Mouse (Mus musculus): ENCODE measurements around the gene Gm9964. TPM values are rescaled to one million over a fixed set of nuclear protein-coding genes. Genes with fewer than 3 reads are reported as not detected.
"Not testable (repeated sequence)": the region's sequence is repeated elsewhere in the genome, so short reads cannot be mapped to it uniquely, and the experiment has no call there.

Gene Gm9964
- total RNA-seq, 2 experiments from 2014 or later = 0.68 to 1.3 TPM

DNA sequence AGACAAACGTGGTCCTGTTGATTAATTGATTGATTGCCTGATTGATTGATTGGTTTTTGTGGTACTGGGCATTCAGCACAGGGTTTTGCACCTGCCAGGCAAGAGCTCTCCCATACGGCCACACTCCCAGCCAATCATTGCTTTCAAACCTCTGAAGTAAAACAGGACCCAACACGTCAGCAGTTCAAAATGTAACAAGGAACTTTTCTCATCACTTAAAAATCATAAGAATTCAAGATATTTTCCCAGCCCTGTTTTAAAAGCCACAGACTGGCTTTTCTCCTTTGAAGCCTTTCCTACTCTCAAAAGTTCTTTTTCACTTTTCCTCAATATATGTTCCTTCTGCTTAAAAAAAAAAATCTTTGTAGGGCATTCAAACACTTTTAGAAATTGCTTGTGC lies 32.3 kb downstream of the Gm9964 start:
- intact Hi-C loops (cut with DNase I) = no loop called here
- DNase-seq (ENCODE audit: low spot score in 2 of 2) = no peak

DNA sequence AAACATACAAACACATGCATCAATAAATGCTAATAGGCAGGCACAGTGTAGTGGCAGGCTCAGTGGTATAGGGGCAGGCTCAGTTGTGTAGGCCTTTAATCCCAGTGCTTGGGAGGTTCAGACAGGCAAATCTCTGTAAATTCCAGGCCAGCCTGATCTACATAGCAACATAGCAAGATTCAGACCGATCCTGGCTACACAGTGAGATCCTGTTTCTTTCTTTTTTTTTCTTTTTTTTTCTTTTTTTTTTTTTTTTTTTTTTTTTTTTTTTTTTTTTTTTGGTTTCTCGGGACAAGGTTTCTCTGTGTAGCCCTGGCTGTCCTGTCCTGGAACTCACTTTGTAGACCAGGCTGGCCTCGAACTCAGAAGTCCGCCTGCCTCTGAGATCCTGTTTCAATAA lies 36.6 kb downstream of the Gm9964 start:
- DNase-seq (ENCODE audit: low spot score in 2 of 2); intact Hi-C loops (cut with DNase I): not testable (repeated sequence)

DNA sequence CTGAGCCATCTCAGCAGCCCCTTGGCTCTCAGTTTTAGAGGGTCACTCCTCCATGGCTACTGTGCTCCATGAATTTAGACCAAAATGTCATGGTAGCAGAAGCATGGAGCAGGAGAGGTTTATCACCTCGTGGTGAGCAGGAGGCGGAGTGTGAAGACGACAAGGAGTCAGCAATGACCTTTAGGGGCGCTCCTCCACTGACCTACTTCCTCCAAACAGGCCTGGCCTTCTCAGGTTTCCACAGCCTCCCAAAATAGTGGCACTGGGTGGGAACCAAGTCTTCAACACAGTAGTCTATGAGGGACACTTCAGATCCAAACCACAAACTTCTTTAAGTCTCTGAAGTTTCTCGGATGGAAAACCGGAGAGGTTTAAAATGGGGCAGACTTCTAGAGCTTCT lies 38.0 kb downstream of the Gm9964 start:
- DNase-seq (ENCODE audit: low spot score in 2 of 2) = no peak
- intact Hi-C loops (cut with DNase I) = no loop called here

DNA sequence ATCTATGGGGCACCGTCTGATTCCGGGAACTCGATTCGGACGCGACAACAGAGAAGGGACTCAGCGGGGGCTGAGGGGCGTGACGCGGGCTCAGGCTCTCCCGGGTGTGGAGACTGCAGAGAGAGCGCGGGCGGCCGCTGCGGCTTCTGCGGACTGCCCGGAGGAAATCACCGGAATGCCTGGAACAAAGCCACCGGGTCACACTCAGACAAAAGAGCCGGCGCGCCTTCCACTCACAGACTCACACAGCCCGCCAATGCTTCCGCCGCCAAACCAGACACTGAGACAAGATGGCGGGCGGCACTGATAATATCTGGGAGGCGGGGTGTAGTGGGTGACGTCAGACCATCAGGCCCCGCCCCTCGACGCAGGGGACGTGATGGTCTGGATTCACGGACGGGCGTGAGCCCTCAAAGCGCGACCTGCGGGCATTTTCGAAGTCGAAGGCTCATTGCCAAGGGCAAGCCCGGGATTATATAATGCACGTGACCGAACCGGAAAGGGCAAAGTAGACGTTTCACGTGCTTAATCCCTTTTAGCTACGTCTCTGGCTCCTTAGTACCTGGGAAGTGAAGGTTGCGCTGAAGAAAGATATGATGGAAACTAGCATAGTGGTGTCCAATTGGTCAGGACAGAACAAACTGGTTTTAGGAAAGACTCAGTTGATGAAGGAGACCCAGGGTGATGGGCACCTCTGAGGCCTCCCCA lies 42.2 kb downstream of the Gm9964 start, which contains the start of gene Wsb1:
TSS of gene Wsb1 (minus strand) at position 281 of the 708 bp plus-strand sequence.
- DNase-seq (ENCODE audit: low spot score in 2 of 2) = peak; percentile 93 to 94
- intact Hi-C loops (cut with DNase I) = no loop called here

DNA sequence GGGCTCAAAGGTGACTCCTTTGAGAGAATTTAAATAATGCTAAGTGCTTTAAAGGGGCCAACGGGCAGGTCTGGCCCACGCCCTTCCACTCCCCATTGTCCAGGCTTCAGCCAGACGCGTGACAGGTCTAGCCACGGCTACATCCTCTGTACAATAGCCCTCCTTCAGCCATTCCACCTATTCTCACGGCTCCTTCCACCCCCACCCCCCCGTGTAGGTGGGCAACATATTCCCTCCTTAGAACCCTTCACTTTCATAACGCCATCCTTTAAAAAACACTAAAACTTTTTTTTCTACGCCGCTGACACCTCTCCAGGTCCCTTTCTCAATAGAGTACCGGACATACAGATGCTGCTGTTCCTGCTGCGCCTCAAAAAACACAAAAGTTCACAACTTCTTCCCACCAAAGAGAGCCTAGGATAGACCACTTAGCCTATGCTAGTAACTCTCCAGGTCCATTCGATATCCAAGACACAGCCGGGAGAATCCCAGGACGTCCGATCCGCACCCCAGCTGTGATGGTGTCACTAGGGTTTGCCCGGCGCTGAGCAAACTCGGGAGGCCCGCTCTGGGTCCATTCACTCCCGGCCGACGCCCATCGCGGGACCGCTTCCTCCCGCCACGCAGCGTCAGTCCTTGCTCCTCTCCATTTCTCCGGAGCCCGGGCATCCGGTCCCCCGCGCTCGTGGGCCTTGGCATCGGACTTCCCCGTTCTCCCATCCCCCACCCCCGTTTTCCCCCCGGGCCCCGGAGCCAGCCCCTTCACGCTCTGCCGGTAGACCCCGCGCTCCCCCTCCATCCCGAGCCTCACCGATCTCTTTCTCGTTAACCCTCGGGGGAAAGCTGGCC lies 42.9 kb downstream of the Gm9964 start:
- intact Hi-C loops (cut with DNase I) = no loop called here
- peak; percentile 11 to 41 for DNase-seq (ENCODE audit: low spot score in 2 of 2)

DNA sequence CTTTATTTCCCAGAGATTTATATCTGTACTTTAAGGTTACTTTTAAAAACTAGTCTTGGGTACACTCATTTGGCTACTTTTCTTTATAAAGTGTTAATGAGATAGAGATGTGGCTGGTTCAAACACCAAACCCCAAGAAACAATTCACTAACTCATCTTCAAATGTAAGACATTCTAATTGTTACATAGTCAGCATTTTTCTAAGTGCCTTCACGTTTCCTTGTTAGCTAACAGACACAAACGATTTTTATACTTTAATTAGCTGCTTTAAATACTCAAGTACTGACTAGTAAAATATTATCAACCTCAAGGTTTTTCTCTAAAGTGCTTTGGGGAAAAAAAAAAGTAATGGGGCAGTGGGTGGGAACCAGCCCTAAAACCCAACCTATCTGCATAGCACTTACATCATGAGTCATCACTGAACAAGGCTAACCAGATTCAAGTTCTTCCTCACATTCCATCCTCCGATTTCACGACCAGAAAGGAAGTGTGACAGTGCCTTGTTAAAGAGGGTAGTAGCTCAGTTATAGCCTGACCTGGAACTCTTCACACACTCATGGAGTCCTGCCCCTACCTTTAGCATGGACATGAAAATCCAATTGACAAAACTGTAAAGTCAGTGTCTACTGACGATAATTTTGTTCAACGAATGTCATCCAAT lies 43.7 kb downstream of the Gm9964 start:
- intact Hi-C loops (cut with DNase I) = no loop called here
- peak in 1 of 2 experiments; percentile 4 for DNase-seq (ENCODE audit: low spot score in 2 of 2)

Other genes with a start within 250 kb of the Gm9964 start
- gene Ksr1, start 150.5 kb downstream of the Gm9964 start, total RNA-seq (2021) = 10 to 100 TPM; 55.5 to 56.7 TPM
- 10 to 100 TPM; 60.8 to 75.4 TPM for gene Wsb1, start 42.2 kb downstream of the Gm9964 start, total RNA-seq (2021)
- 100 to 1,000 TPM; 112 to 119 TPM for gene Nf1, start 42.8 kb upstream of the Gm9964 start, total RNA-seq (2021)
- gene Omg, start 207.2 kb upstream of the Gm9964 start, total RNA-seq (2021) = 100 to 1,000 TPM; 105 to 116 TPM
- under 1 TPM; 0.35 to 0.36 TPM for gene Evi2b, start 226.9 kb upstream of the Gm9964 start, total RNA-seq (2021)
- under 1 TPM in 1 of 2 experiments, not detected in 1; 0.13 TPM for gene Evi2, start 233.7 kb upstream of the Gm9964 start, total RNA-seq (2021)
- 10 to 100 TPM in 1 of 2 experiments, 1 to 10 TPM in 1; 5.5 to 10.2 TPM for gene Evi2a, start 233.7 kb upstream of the Gm9964 start, total RNA-seq (2021)

All from left cerebral cortex, postnatal 14 days (tissue).